Mouse (Mus musculus): ENCODE results near the gene Dram1. TPM values are rescaled to one million over a fixed set of nuclear protein-coding genes. Genes with fewer than 3 reads are reported as not detected.
A peak's percentile ranks its signal among the peaks of the same experiment; 100 is the strongest.
"Not testable (repeated sequence)": the region's sequence is repeated elsewhere in the genome, so short reads cannot be mapped to it uniquely, and the experiment has no call there.

Gene Dram1
- polyA plus RNA-seq, 1 experiment = 13.1 TPM

GRCm38 (mm10) chr10:88381286-88381685 is 2.4 kb upstream of the Dram1 start:
- TF ChIP-seq CTCF (IDR thresholded peaks at IDR 0.05; ENCODE audit: extremely low read depth, insufficient read depth, insufficient read length, insufficient replicate concordance) = no peak
- TF ChIP-seq POLR2A (IDR thresholded peaks at IDR 0.05; ENCODE audit: low read depth, low read length) = no peak
- WGBS = 69% methylated on average over 4 of the region's 4 CpGs

GRCm38 (mm10) chr10:88380430-88381060 is 1.7 kb upstream of the Dram1 start:
- Histone ChIP-seq H3K27me3 (ENCODE audit: control insufficient read depth, insufficient read depth, low read length) (no peaks in the 10 kb centered on the region), H3K4me3 (ENCODE audit: extremely low read depth, insufficient read depth, insufficient read length) (0 out of 2 replicates have a peak overlapping the region, but pooled peaks have one; percentile 6), H3K27ac (ENCODE audit: insufficient read depth, low read length) (no peak overlapping the region), H3K4me1 (ENCODE audit: control insufficient read depth, insufficient read depth, insufficient read length) (peaks cover 22% of the 10 kb centered on the region), H3K36me3 (ENCODE audit: control insufficient read depth, insufficient read depth, low read length) (no peaks in the 10 kb centered on the region)
- TF ChIP-seq POLR2A (IDR thresholded peaks at IDR 0.05; ENCODE audit: low read depth, low read length) = no peak
- TF ChIP-seq CTCF (IDR thresholded peaks at IDR 0.05; ENCODE audit: extremely low read depth, insufficient read depth, insufficient read length, insufficient replicate concordance) = no peak
- 36% methylated on average over 14 of the region's 14 CpGs for WGBS
- DNase-seq (ENCODE audit: low read depth in 1 of 2, low spot score in 2 of 2) = no peak

More at GRCm38 (mm10) chr10:88381286-88381685, 2.4 kb upstream of the Dram1 start:
- H3K27ac ChIP-seq (ENCODE audit: insufficient read depth, low read length) = no peak overlapping the region
- peaks cover 22% of the 10 kb centered on the region for H3K4me1 ChIP-seq (ENCODE audit: control insufficient read depth, insufficient read depth, insufficient read length)
- no peak overlapping the region for H3K4me3 ChIP-seq (ENCODE audit: extremely low read depth, insufficient read depth, insufficient read length)
- no peak for DNase-seq (ENCODE audit: low read depth in 1 of 2, low spot score in 2 of 2)
- no peaks in the 10 kb centered on the region for H3K36me3 ChIP-seq (ENCODE audit: control insufficient read depth, insufficient read depth, low read length)
- H3K27me3 ChIP-seq (ENCODE audit: control insufficient read depth, insufficient read depth, low read length) = no peaks in the 10 kb centered on the region

- H3K27me3 ChIP-seq (ENCODE audit: control insufficient read depth, insufficient read depth, low read length) = no peaks in the 10 kb centered on the region
- peak overlapping the region; percentile 66 for H3K4me3 ChIP-seq (ENCODE audit: extremely low read depth, insufficient read depth, insufficient read length)
- WGBS = 3% methylated on average over 11 of the region's 11 CpGs
- no peaks in the 10 kb centered on the region for H3K36me3 ChIP-seq (ENCODE audit: control insufficient read depth, insufficient read depth, low read length)
- no peak overlapping the region for H3K27ac ChIP-seq (ENCODE audit: insufficient read depth, low read length)
- peaks cover 22% of the 10 kb centered on the region for H3K4me1 ChIP-seq (ENCODE audit: control insufficient read depth, insufficient read depth, insufficient read length)
- no peak for TF ChIP-seq CTCF (IDR thresholded peaks at IDR 0.05; ENCODE audit: extremely low read depth, insufficient read depth, insufficient read length, insufficient replicate concordance)
- TF ChIP-seq POLR2A (IDR thresholded peaks at IDR 0.05; ENCODE audit: low read depth, low read length) = no peak
- no peak for DNase-seq (ENCODE audit: low read depth in 1 of 2, low spot score in 2 of 2)
Measured at GRCm38 (mm10) chr10:88380002-88380401, 1.1 kb upstream of the Dram1 start.

- Histone ChIP-seq H3K27me3 (ENCODE audit: control insufficient read depth, insufficient read depth, low read length) (no peaks in the 10 kb centered on the region), H3K36me3 (ENCODE audit: control insufficient read depth, insufficient read depth, low read length) (no peaks in the 10 kb centered on the region), H3K4me1 (ENCODE audit: control insufficient read depth, insufficient read depth, insufficient read length) (peaks cover 12% of the 10 kb centered on the region), H3K4me3 (ENCODE audit: extremely low read depth, insufficient read depth, insufficient read length) (no peak overlapping the region), H3K27ac (ENCODE audit: insufficient read depth, low read length) (no peak overlapping the region)
- no peak for DNase-seq (ENCODE audit: low read depth in 1 of 2, low spot score in 2 of 2)
- TF ChIP-seq CTCF (IDR thresholded peaks at IDR 0.05; ENCODE audit: extremely low read depth, insufficient read depth, insufficient read length, insufficient replicate concordance) = no peak
- no peak for TF ChIP-seq POLR2A (IDR thresholded peaks at IDR 0.05; ENCODE audit: low read depth, low read length)
- 91% methylated on average over 4 of the region's 4 CpGs for WGBS
Measured at GRCm38 (mm10) chr10:88377666-88378065, 1.2 kb downstream of the Dram1 start.

DNA sequence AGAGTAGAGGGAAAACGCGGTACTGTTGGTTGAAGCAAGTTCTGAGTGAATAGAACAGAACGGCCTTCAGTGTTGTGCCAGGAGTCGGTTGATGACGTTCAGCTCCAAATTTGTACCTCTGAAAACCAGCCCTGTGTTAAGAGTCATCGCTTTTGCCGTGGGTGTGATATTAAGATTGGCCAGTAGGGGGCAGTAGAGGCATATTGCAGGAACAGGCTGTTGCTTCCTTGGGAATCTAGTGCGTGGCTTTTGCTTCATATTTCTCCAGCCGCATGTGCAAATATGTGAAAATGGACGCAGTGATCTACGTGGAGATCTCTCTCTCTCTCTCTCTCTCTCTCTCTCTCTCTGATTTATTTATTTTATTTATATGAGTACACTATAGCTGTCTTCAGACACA is 2.1 kb downstream of the Dram1 start:
- DNase-seq (ENCODE audit: low read depth in 1 of 2, low spot score in 2 of 2) = peak; percentile 60 to 83
- H3K4me1 ChIP-seq (ENCODE audit: control insufficient read depth, insufficient read depth, insufficient read length) = peaks cover 9% of the 10 kb centered on the region; the same call in 1 of the 2 replicates
- H3K27ac ChIP-seq (ENCODE audit: insufficient read depth, low read length) = no peak overlapping the region
- no peak overlapping the region for H3K4me3 ChIP-seq (ENCODE audit: extremely low read depth, insufficient read depth, insufficient read length)
- 5% methylated on average over 11 of the region's 11 CpGs for WGBS
- no peaks in the 10 kb centered on the region for H3K27me3 ChIP-seq (ENCODE audit: control insufficient read depth, insufficient read depth, low read length)
- TF ChIP-seq CTCF (IDR thresholded peaks at IDR 0.05; ENCODE audit: extremely low read depth, insufficient read depth, insufficient read length, insufficient replicate concordance) (peak; percentile 84; the same call in 1 of the 2 replicates), POLR2A (IDR thresholded peaks at IDR 0.05; ENCODE audit: low read depth, low read length) (no peak)
- H3K36me3 ChIP-seq (ENCODE audit: control insufficient read depth, insufficient read depth, low read length) = no peaks in the 10 kb centered on the region

GRCm38 (mm10) chr10:88374984-88375383 is 3.9 kb downstream of the Dram1 start:
- TF ChIP-seq POLR2A (IDR thresholded peaks at IDR 0.05; ENCODE audit: low read depth, low read length) (no peak), CTCF (IDR thresholded peaks at IDR 0.05; ENCODE audit: extremely low read depth, insufficient read depth, insufficient read length, insufficient replicate concordance) (no peak)
- H3K4me1 ChIP-seq (ENCODE audit: control insufficient read depth, insufficient read depth, insufficient read length) = no peaks in the 10 kb centered on the region; the same call in 1 of the 2 replicates
- no peak overlapping the region for H3K4me3 ChIP-seq (ENCODE audit: extremely low read depth, insufficient read depth, insufficient read length)
- H3K27ac ChIP-seq (ENCODE audit: insufficient read depth, low read length) = no peak overlapping the region
- no peaks in the 10 kb centered on the region for H3K27me3 ChIP-seq (ENCODE audit: control insufficient read depth, insufficient read depth, low read length)
- no peak for DNase-seq (ENCODE audit: low read depth in 1 of 2, low spot score in 2 of 2)
- H3K36me3 ChIP-seq (ENCODE audit: control insufficient read depth, insufficient read depth, low read length) = no peaks in the 10 kb centered on the region
- 84% methylated on average over 10 of the region's 10 CpGs for WGBS

- DNase-seq (ENCODE audit: low read depth in 1 of 2, low spot score in 2 of 2) = not testable (repeated sequence)
- WGBS = 51% methylated on average over 2 of the region's 2 CpGs
Measured at GRCm38 (mm10) chr10:88372945-88373344, 5.9 kb downstream of the Dram1 start.

More at GRCm38 (mm10) chr10:88372945-88373344, 5.9 kb downstream of the Dram1 start:
- not testable (repeated sequence) for H3K4me1 ChIP-seq (ENCODE audit: control insufficient read depth, insufficient read depth, insufficient read length); H3K27ac ChIP-seq (ENCODE audit: insufficient read depth, low read length); H3K27me3 ChIP-seq (ENCODE audit: control insufficient read depth, insufficient read depth, low read length); H3K4me3 ChIP-seq (ENCODE audit: extremely low read depth, insufficient read depth, insufficient read length); H3K36me3 ChIP-seq (ENCODE audit: control insufficient read depth, insufficient read depth, low read length)
